Mouse (Mus musculus) midbrain, embryonic 11.5 days (tissue): ENCODE measurements around the gene E130114P18Rik. TPM values are rescaled to one million over a fixed set of nuclear protein-coding genes. Genes with fewer than 3 reads are reported as not detected.

Experiments used
- ATAC-seq: fragments of 200-750 bp; cut with Nextera tagmentation; 2 replicates; pipeline ENCODE4 v1.8.0; 2017; ENCODE audit warnings: moderate TSS enrichment, moderate library complexity; ENCODE audit not compliant: low FRiP score
- DNase-seq: peaks from one replicate; pipeline ENCODE4 v3.0.0; 2015; ENCODE audit warnings: low spot score; ENCODE audit errors: missing footprints
- H3K27ac ChIP-seq: fragments of 300-500 bp; sonication (generic); 2 replicates; pipeline ENCODE4 v1.5.1; 2014; ENCODE audit warnings: low read depth, low read length
- H3K27me3 ChIP-seq: fragments of 300-500 bp; sonication (generic); 2 replicates; pipeline ENCODE4 v1.6.1; 2014; ENCODE audit warnings: mild to moderate bottlenecking, low read length, moderate library complexity, mixed read lengths; ENCODE audit not compliant: control insufficient read depth, insufficient read depth
- H3K36me3 ChIP-seq: fragments of 300-500 bp; sonication (generic); 2 replicates; pipeline ENCODE4 v1.6.1; 2014; ENCODE audit warnings: mild to moderate bottlenecking, low read length, moderate library complexity, mixed read lengths; ENCODE audit not compliant: control insufficient read depth, insufficient read depth
- H3K4me1 ChIP-seq: fragments of 300-500 bp; sonication (generic); 2 replicates; pipeline ENCODE4 v1.6.1; 2014; ENCODE audit warnings: low read length; ENCODE audit not compliant: control insufficient read depth, insufficient read depth
- H3K4me2 ChIP-seq: fragments of 300-500 bp; sonication (generic); 2 replicates; pipeline ENCODE4 v1.6.1; 2014; ENCODE audit warnings: mild to moderate bottlenecking, moderate library complexity
- H3K4me3 ChIP-seq: fragments of 300-500 bp; sonication (generic); 2 replicates; pipeline ENCODE4 v1.5.1; 2014; ENCODE audit warnings: low read depth, low read length
- H3K9ac ChIP-seq: fragments of 300-500 bp; sonication (generic); 2 replicates; pipeline ENCODE4 v1.6.1; 2014; ENCODE audit warnings: low read length
- H3K9me3 ChIP-seq: fragments of 300-500 bp; sonication (generic); 2 replicates; pipeline ENCODE4 v1.6.1; 2016; ENCODE audit warnings: low read length; ENCODE audit not compliant: control insufficient read depth
- WGBS: fragments of 180-500 bp; shearing (Covaris S2); extraction: QIAGEN DNeasy Blood & Tissue Kit; methylation state at CpG from one replicate; pipeline ENCODE4 v1.1.7; 2014; 5-methylcytosine and 5-hydroxymethylcytosine counted together
- polyA plus RNA-seq: library from polyadenylated mRNA; unstranded; fragments of >200 nt; fragmentation: Nextera tagmentation; extraction: Ambion mirVana; gene quantifications from 2 replicates; pipeline ENCODE4 v1.2.1, GENCODE M21; 2014

The E130114P18Rik gene
- polyA plus RNA-seq, 1 experiment from 2014 or later = 7.7 TPM

GRCm38 (mm10) chr4:97648436-97648707, 129.5 kb downstream of the E130114P18Rik start:
- Histone ChIP-seq H3K9me3 (no peaks in the 10 kb centered on the region), H3K27me3 (no peaks in the 10 kb centered on the region), H3K9ac (no peak overlapping the region), H3K4me3 (no peak overlapping the region), H3K4me1 (peaks cover 9% of the 10 kb centered on the region), H3K4me2 (no peak overlapping the region), H3K27ac (no peak overlapping the region), H3K36me3 (no peaks in the 10 kb centered on the region)
- DNase-seq (no peak), ATAC-seq (no peak)
- WGBS = 86% methylated on average over 2 of the region's 2 CpGs

GRCm38 (mm10) chr4:97647700-97648435, 130.0 kb downstream of the E130114P18Rik start:
- no peak overlapping the region for H3K4me3 ChIP-seq
- no peak overlapping the region for H3K27ac ChIP-seq
- no peaks in the 10 kb centered on the region for H3K27me3 ChIP-seq
- no peak for DNase-seq
- H3K4me2 ChIP-seq = no peak overlapping the region
- WGBS = 83% methylated on average over 15 of the region's 15 CpGs
- no peak for ATAC-seq
- no peak overlapping the region for H3K9ac ChIP-seq
- H3K4me1 ChIP-seq = peaks cover 9% of the 10 kb centered on the region
- no peaks in the 10 kb centered on the region for H3K36me3 ChIP-seq
- no peaks in the 10 kb centered on the region for H3K9me3 ChIP-seq

- no peak overlapping the region for H3K9ac ChIP-seq
- no peak overlapping the region for H3K4me3 ChIP-seq
- no peaks in the 10 kb centered on the region for H3K36me3 ChIP-seq
- 97% methylated on average over 4 of the region's 4 CpGs for WGBS
- no peak overlapping the region for H3K27ac ChIP-seq
- no peak for DNase-seq
- peaks cover 9% of the 10 kb centered on the region for H3K4me1 ChIP-seq
- ATAC-seq = no peak
- no peaks in the 10 kb centered on the region for H3K27me3 ChIP-seq
- no peaks in the 10 kb centered on the region for H3K9me3 ChIP-seq
- no peak overlapping the region for H3K4me2 ChIP-seq
These were observed 130.6 kb downstream of the E130114P18Rik start for GRCm38 (mm10) chr4:97647236-97647635.

GRCm38 (mm10) chr4:97640385-97640784, 137.5 kb downstream of the E130114P18Rik start:
- Histone ChIP-seq H3K4me1 (peaks cover 5% of the 10 kb centered on the region), H3K9ac (no peak overlapping the region), H3K4me3 (no peak overlapping the region), H3K27me3 (no peaks in the 10 kb centered on the region), H3K36me3 (no peaks in the 10 kb centered on the region), H3K27ac (no peak overlapping the region), H3K9me3 (no peaks in the 10 kb centered on the region), H3K4me2 (no peak overlapping the region)
- ATAC-seq (no peak), DNase-seq (no peak)
- 93% methylated on average over 3 of the region's 3 CpGs for WGBS

GRCm38 (mm10) chr4:97636569-97636968, 141.3 kb downstream of the E130114P18Rik start:
- Histone ChIP-seq H3K36me3 (no peaks in the 10 kb centered on the region), H3K9ac (no peak overlapping the region), H3K4me1 (peaks cover 7% of the 10 kb centered on the region), H3K9me3 (no peaks in the 10 kb centered on the region), H3K27ac (no peak overlapping the region), H3K27me3 (no peaks in the 10 kb centered on the region), H3K4me3 (no peak overlapping the region), H3K4me2 (no peak overlapping the region)
- no peak for DNase-seq
- 86% methylated on average over 1 of the region's 1 CpGs for WGBS
- no peak for ATAC-seq

- no peak overlapping the region for H3K27ac ChIP-seq
- no peaks in the 10 kb centered on the region for H3K9me3 ChIP-seq
- H3K4me1 ChIP-seq = peaks cover 7% of the 10 kb centered on the region
- no peak overlapping the region for H3K4me2 ChIP-seq
- H3K9ac ChIP-seq = no peak overlapping the region
- ATAC-seq = 0 out of 2 replicates have a peak, but pooled peaks have one; percentile 17
- no peak overlapping the region for H3K4me3 ChIP-seq
- 68% methylated on average over 1 of the region's 1 CpGs for WGBS
- no peaks in the 10 kb centered on the region for H3K27me3 ChIP-seq
- H3K36me3 ChIP-seq = no peaks in the 10 kb centered on the region
- DNase-seq = no peak
These were observed 142.1 kb downstream of the E130114P18Rik start for GRCm38 (mm10) chr4:97635757-97636292.

- no peak overlapping the region for H3K9ac ChIP-seq
- DNase-seq (no peak), ATAC-seq (peak; percentile 65)
- no peaks in the 10 kb centered on the region for H3K9me3 ChIP-seq
- no peaks in the 10 kb centered on the region for H3K36me3 ChIP-seq
- H3K4me3 ChIP-seq = no peak overlapping the region
- no peaks in the 10 kb centered on the region for H3K27me3 ChIP-seq
- H3K4me2 ChIP-seq = no peak overlapping the region
- 35% methylated on average over 6 of the region's 6 CpGs for WGBS
- no peak overlapping the region for H3K27ac ChIP-seq
- H3K4me1 ChIP-seq = peaks cover 7% of the 10 kb centered on the region
These were observed 142.6 kb downstream of the E130114P18Rik start for GRCm38 (mm10) chr4:97635296-97635755.

GRCm38 (mm10) chr4:97628881-97629605, 148.8 kb downstream of the E130114P18Rik start:
- Histone ChIP-seq H3K4me1 (peaks cover 3% of the 10 kb centered on the region), H3K4me3 (no peak overlapping the region), H3K27ac (no peak overlapping the region), H3K4me2 (no peak overlapping the region), H3K9ac (no peak overlapping the region), H3K36me3 (no peaks in the 10 kb centered on the region), H3K9me3 (no peaks in the 10 kb centered on the region), H3K27me3 (no peaks in the 10 kb centered on the region)
- ATAC-seq (peak; percentile 67; the same call in 1 of the 2 replicates), DNase-seq (peak; percentile 87)
- WGBS = 39% methylated on average over 14 of the region's 14 CpGs
